Mouse (Mus musculus) E14TG2a.4 (cell line): ENCODE measurements around the gene Zdhhc4.

Source experiments
- CTCF ChIP-seq: conservative IDR thresholded peaks from 2 replicates; pipeline ENCODE4 v1.5.1; 2014; ENCODE audit warnings: low read length
- POU5F1 ChIP-seq: IDR thresholded peaks from 2 replicates; pipeline ENCODE4 v1.6.1; 2014; ENCODE audit warnings: low read length, borderline replicate concordance

DNA sequence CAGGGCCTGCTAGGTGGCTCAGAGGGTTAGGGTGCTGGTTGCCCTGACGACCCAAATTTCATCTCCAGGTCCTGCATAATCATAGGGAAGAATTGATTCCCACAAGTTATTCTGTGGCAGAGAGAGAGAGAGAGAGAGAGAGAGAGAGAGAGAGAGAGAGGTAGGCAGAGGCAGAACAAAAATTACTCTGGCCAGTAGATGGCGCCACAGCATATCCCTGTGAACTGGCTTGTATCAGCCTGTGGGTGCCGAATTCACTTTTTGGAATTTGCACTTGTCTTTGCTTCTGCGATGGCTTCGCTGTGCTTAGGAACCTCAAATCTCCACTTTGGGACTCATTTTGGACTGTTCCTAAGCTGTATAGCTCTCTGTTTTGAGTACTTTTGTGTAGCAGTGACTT lies 4.8 kb upstream of the Zdhhc4 start:
- TF ChIP-seq POU5F1: no peak
- peak; percentile 35 for TF ChIP-seq CTCF
